In genomic region chr11:45679293-45679673, GRCm38 (mm10) we compare ENCODE assay signal across 10 mouse cellular contexts.
DNase-seq lines count a peak whose midpoint lies in the region; ATAC-seq lines count a peak whose summit lies in the region.
"Had no signal": no experiment of that assay in that cellular context is flagged by ENCODE, and none has a peak within 500 bp of the region (broad histone marks: within the 10 kb centered on the region; RNA-seq: fewer than 3 reads in every experiment).

No protein-coding gene starts in this region.

- intact Hi-C loops in left cerebral cortex, postnatal 14 days (cut with DNase I): loop anchor here (10.0 kb wide), 1 partner anchor 1064 kb away; the partner anchor contains the start of gene Ebf1

- peaks cover 17% of the 10 kb centered on the region; the same call in 1 of the 2 replicates for H3K4me1 ChIP-seq in heart, embryonic 10.5 days
- no peaks in the 10 kb centered on the region for H3K4me1 ChIP-seq in hindbrain, embryonic 14.5 days (replicated peaks; ENCODE audit: control insufficient read depth, insufficient read depth, low read length)
- peaks cover 3% of the 10 kb centered on the region; the same call in 1 of the 2 replicates for H3K4me1 ChIP-seq in hindbrain, embryonic 16.5 days (ENCODE audit: control insufficient read depth, insufficient read depth, low read depth, low read length)
- H3K4me1 ChIP-seq in neural tube, embryonic 15.5 days: peaks cover 9% of the 10 kb centered on the region
- H3K4me1 ChIP-seq: liver, embryonic 15.5 days had no signal

- no peaks in the 10 kb centered on the region for H3K36me3 ChIP-seq in heart, embryonic 10.5 days
- no peaks in the 10 kb centered on the region for H3K36me3 ChIP-seq in hindbrain, embryonic 14.5 days (replicated peaks; ENCODE audit: control insufficient read depth, insufficient read depth)
- no peaks in the 10 kb centered on the region for H3K36me3 ChIP-seq in hindbrain, embryonic 16.5 days (ENCODE audit: control insufficient read depth, insufficient read depth, low read length)
- H3K36me3 ChIP-seq in neural tube, embryonic 15.5 days: no peaks in the 10 kb centered on the region
- H3K36me3 ChIP-seq: embryonic facial prominence, embryonic 13.5 days; liver, embryonic 15.5 days had no signal

- no peak overlapping the region for H3K9ac ChIP-seq in hindbrain, embryonic 14.5 days
- H3K9ac ChIP-seq in hindbrain, embryonic 16.5 days (ENCODE audit: low read depth, low read length): no peak overlapping the region
- H3K9ac ChIP-seq in neural tube, embryonic 15.5 days (replicated peaks): no peak overlapping the region
- H3K9ac ChIP-seq: embryonic facial prominence, embryonic 13.5 days; liver, embryonic 15.5 days had no signal

- no peak overlapping the region for H3K4me3 ChIP-seq in heart, embryonic 10.5 days
- H3K4me3 ChIP-seq in hindbrain, embryonic 14.5 days (replicated peaks; ENCODE audit: low read length): no peak overlapping the region
- H3K4me3 ChIP-seq in hindbrain, embryonic 16.5 days (ENCODE audit: low read length): no peak overlapping the region
- H3K4me3 ChIP-seq in neural tube, embryonic 15.5 days (replicated peaks): no peak overlapping the region
- H3K4me3 ChIP-seq: embryonic facial prominence, embryonic 13.5 days; liver, embryonic 15.5 days had no signal

- 72% methylated on average over 9 of the region's 9 CpGs for WGBS in heart, embryonic 10.5 days
- 86% methylated on average over 9 of the region's 9 CpGs for WGBS in hindbrain, embryonic 14.5 days
- 89% methylated on average over 9 of the region's 9 CpGs for WGBS in hindbrain, embryonic 16.5 days
- 82% methylated on average over 9 of the region's 9 CpGs for WGBS in neural tube, embryonic 15.5 days

- no peak for DNase-seq in heart, embryonic 10.5 days (ENCODE audit: low spot score)
- no peak for DNase-seq in heart, adult 8-10 months (ENCODE audit: low spot score)
- DNase-seq in hindbrain, embryonic 14.5 days (ENCODE audit: low spot score): no peak
- no peak for DNase-seq in neural tube, embryonic 10.5 days (ENCODE audit: extremely low spot score, low spot score)
- DNase-seq in cerebellum, adult 11 months: no peak
- DNase-seq in left cerebral cortex, postnatal 14 days (ENCODE audit: low spot score in 2 of 2): no peak

- no peaks in the 10 kb centered on the region for H3K27me3 ChIP-seq in heart, embryonic 10.5 days (ENCODE audit: insufficient read depth, poor library complexity, severe bottlenecking)
- H3K27me3 ChIP-seq in hindbrain, embryonic 14.5 days (ENCODE audit: control insufficient read depth, insufficient read depth, low read length): no peaks in the 10 kb centered on the region
- H3K27me3 ChIP-seq in hindbrain, embryonic 16.5 days (replicated peaks; ENCODE audit: control insufficient read depth, insufficient read depth, low read length): no peaks in the 10 kb centered on the region
- no peaks in the 10 kb centered on the region for H3K27me3 ChIP-seq in neural tube, embryonic 15.5 days (replicated peaks)
- H3K27me3 ChIP-seq: embryonic facial prominence, embryonic 13.5 days; liver, embryonic 15.5 days had no signal

- no peak overlapping the region for H3K4me2 ChIP-seq in hindbrain, embryonic 14.5 days (replicated peaks)
- no peak overlapping the region for H3K4me2 ChIP-seq in hindbrain, embryonic 16.5 days (ENCODE audit: low read length)
- no peak overlapping the region for H3K4me2 ChIP-seq in neural tube, embryonic 15.5 days
- H3K4me2 ChIP-seq: liver, embryonic 15.5 days had no signal

- peak overlapping the region; percentile 63; the same call in 1 of the 2 replicates for H3K27ac ChIP-seq in heart, embryonic 10.5 days
- H3K27ac ChIP-seq in hindbrain, embryonic 14.5 days: 0 out of 2 replicates have a peak overlapping the region, but pooled peaks have one; percentile 38
- no peak overlapping the region for H3K27ac ChIP-seq in hindbrain, embryonic 16.5 days (ENCODE audit: low read depth, low read length)
- 0 out of 2 replicates have a peak overlapping the region, but pooled peaks have one; percentile 30 for H3K27ac ChIP-seq in neural tube, embryonic 15.5 days (replicated peaks)
- H3K27ac ChIP-seq: embryonic facial prominence, embryonic 13.5 days; liver, embryonic 15.5 days had no signal

- H3K9me3 ChIP-seq in heart, embryonic 10.5 days: no peaks in the 10 kb centered on the region
- no peaks in the 10 kb centered on the region for H3K9me3 ChIP-seq in hindbrain, embryonic 14.5 days (ENCODE audit: control insufficient read depth, low read length)
- H3K9me3 ChIP-seq in hindbrain, embryonic 16.5 days (ENCODE audit: control insufficient read depth, low read length): no peaks in the 10 kb centered on the region
- no peaks in the 10 kb centered on the region for H3K9me3 ChIP-seq in neural tube, embryonic 15.5 days (replicated peaks)
- H3K9me3 ChIP-seq: embryonic facial prominence, embryonic 13.5 days; liver, embryonic 15.5 days had no signal

- no peak for ATAC-seq in hindbrain, embryonic 14.5 days (ENCODE audit: low FRiP score)
- ATAC-seq in hindbrain, embryonic 16.5 days: no peak
- no peak for ATAC-seq in neural tube, embryonic 15.5 days (ENCODE audit: low FRiP score)
